Mouse (Mus musculus): Measurements from ENCODE around the gene Nptxr. TPM values are rescaled to one million over a fixed set of nuclear protein-coding genes. Genes with fewer than 3 reads are reported as not detected.

Nptxr gene
- polyA plus RNA-seq, 1 experiment from 2014 or later, result 0.50 TPM

GRCm38 (mm10) chr15:79833251-79834050, 28.9 kb upstream of the Nptxr start:
- Histone ChIP-seq H3K9ac (ENCODE audit: low read depth, low read length) (peak overlapping the region; percentile 86), H3K27me3 (ENCODE audit: control insufficient read depth, insufficient read depth, low read length) (no peaks in the 10 kb centered on the region), H3K4me1 (ENCODE audit: control insufficient read depth, insufficient read depth, low read length) (peaks cover 41% of the 10 kb centered on the region), H3K4me3 (ENCODE audit: low read length) (peak overlapping the region; percentile 86), H3K27ac (ENCODE audit: low read depth, low read length) (peak overlapping the region; percentile 92), H3K4me2 (replicated peaks; ENCODE audit: low read depth, low read length) (peak overlapping the region; percentile 82), H3K9me3 (ENCODE audit: control insufficient read depth, low read length) (no peaks in the 10 kb centered on the region), H3K36me3 (ENCODE audit: control insufficient read depth, insufficient read depth, low read length) (peaks cover 14% of the 10 kb centered on the region)
- under 1% methylated on average over 41 of the region's 41 CpGs for WGBS
- ATAC-seq (ENCODE audit: low FRiP score, low TSS enrichment), result no peak

GRCm38 (mm10) chr15:79832064-79832900, 27.7 kb upstream of the Nptxr start:
- H3K9me3 ChIP-seq (ENCODE audit: control insufficient read depth, low read length), result no peaks in the 10 kb centered on the region
- H3K27ac ChIP-seq (ENCODE audit: low read depth, low read length), result peak overlapping the region; percentile 19; the same call in 1 of the 2 replicates
- no peaks in the 10 kb centered on the region for H3K27me3 ChIP-seq (ENCODE audit: control insufficient read depth, insufficient read depth, low read length)
- peak overlapping the region; percentile 82 for H3K4me2 ChIP-seq (replicated peaks; ENCODE audit: low read depth, low read length)
- ATAC-seq (ENCODE audit: low FRiP score, low TSS enrichment), result no peak
- H3K4me1 ChIP-seq (ENCODE audit: control insufficient read depth, insufficient read depth, low read length), result peaks cover 45% of the 10 kb centered on the region
- peak overlapping the region; percentile 86; the same call in 1 of the 2 replicates for H3K9ac ChIP-seq (ENCODE audit: low read depth, low read length)
- peak overlapping the region; percentile 86; the same call in 1 of the 2 replicates for H3K4me3 ChIP-seq (ENCODE audit: low read length)
- H3K36me3 ChIP-seq (ENCODE audit: control insufficient read depth, insufficient read depth, low read length), result peaks cover 25% of the 10 kb centered on the region
- 38% methylated on average over 18 of the region's 18 CpGs for WGBS

GRCm38 (mm10) chr15:79830388-79830787, 25.8 kb upstream of the Nptxr start:
- H3K4me1 ChIP-seq (ENCODE audit: control insufficient read depth, insufficient read depth, low read length), result peaks cover 51% of the 10 kb centered on the region
- WGBS, result 10% methylated on average over 4 of the region's 4 CpGs
- ATAC-seq (ENCODE audit: low FRiP score, low TSS enrichment), result no peak

GRCm38 (mm10) chr15:79829431-79829830, 24.9 kb upstream of the Nptxr start:
- Histone ChIP-seq H3K4me3 (ENCODE audit: low read length) (no peak overlapping the region), H3K27me3 (ENCODE audit: control insufficient read depth, insufficient read depth, low read length) (no peaks in the 10 kb centered on the region), H3K27ac (ENCODE audit: low read depth, low read length) (no peak overlapping the region), H3K4me1 (ENCODE audit: control insufficient read depth, insufficient read depth, low read length) (peaks cover 41% of the 10 kb centered on the region), H3K4me2 (replicated peaks; ENCODE audit: low read depth, low read length) (no peak overlapping the region), H3K9me3 (ENCODE audit: control insufficient read depth, low read length) (no peaks in the 10 kb centered on the region), H3K9ac (ENCODE audit: low read depth, low read length) (0 out of 2 replicates have a peak overlapping the region, but pooled peaks have one; percentile 18), H3K36me3 (ENCODE audit: control insufficient read depth, insufficient read depth, low read length) (peaks cover 42% of the 10 kb centered on the region)
- no peak for ATAC-seq (ENCODE audit: low FRiP score, low TSS enrichment)
- WGBS, result 68% methylated on average over 5 of the region's 5 CpGs

More at GRCm38 (mm10) chr15:79830388-79830787, 25.8 kb upstream of the Nptxr start:
- peaks cover 42% of the 10 kb centered on the region for H3K36me3 ChIP-seq (ENCODE audit: control insufficient read depth, insufficient read depth, low read length)
- no peaks in the 10 kb centered on the region for H3K9me3 ChIP-seq (ENCODE audit: control insufficient read depth, low read length)
- H3K4me2 ChIP-seq (replicated peaks; ENCODE audit: low read depth, low read length), result no peak overlapping the region
- no peaks in the 10 kb centered on the region for H3K27me3 ChIP-seq (ENCODE audit: control insufficient read depth, insufficient read depth, low read length)
- no peak overlapping the region for H3K27ac ChIP-seq (ENCODE audit: low read depth, low read length)
- no peak overlapping the region for H3K4me3 ChIP-seq (ENCODE audit: low read length)
- no peak overlapping the region for H3K9ac ChIP-seq (ENCODE audit: low read depth, low read length)

- Histone ChIP-seq H3K4me2 (replicated peaks; ENCODE audit: low read depth, low read length) (peak overlapping the region; percentile 32), H3K4me3 (ENCODE audit: low read length) (peak overlapping the region; percentile 6; the same call in 1 of the 2 replicates)
Observed at GRCm38 (mm10) chr15:79828366-79829035, 23.9 kb upstream of the Nptxr start.

GRCm38 (mm10) chr15:79827778-79828210, 23.2 kb upstream of the Nptxr start:
- Histone ChIP-seq H3K9ac (ENCODE audit: low read depth, low read length) (peak overlapping the region; percentile 7; the same call in 1 of the 2 replicates), H3K9me3 (ENCODE audit: control insufficient read depth, low read length) (no peaks in the 10 kb centered on the region), H3K4me3 (ENCODE audit: low read length) (no peak overlapping the region), H3K27ac (ENCODE audit: low read depth, low read length) (no peak overlapping the region), H3K4me2 (replicated peaks; ENCODE audit: low read depth, low read length) (no peak overlapping the region), H3K27me3 (ENCODE audit: control insufficient read depth, insufficient read depth, low read length) (no peaks in the 10 kb centered on the region), H3K4me1 (ENCODE audit: control insufficient read depth, insufficient read depth, low read length) (peaks cover 39% of the 10 kb centered on the region), H3K36me3 (ENCODE audit: control insufficient read depth, insufficient read depth, low read length) (peaks cover 49% of the 10 kb centered on the region)
- WGBS, result 84% methylated on average over 11 of the region's 11 CpGs
- no peak for ATAC-seq (ENCODE audit: low FRiP score, low TSS enrichment)

More at GRCm38 (mm10) chr15:79828366-79829035, 23.9 kb upstream of the Nptxr start:
- ATAC-seq (ENCODE audit: low FRiP score, low TSS enrichment), result no peak
- Histone ChIP-seq H3K27me3 (ENCODE audit: control insufficient read depth, insufficient read depth, low read length) (no peaks in the 10 kb centered on the region), H3K4me1 (ENCODE audit: control insufficient read depth, insufficient read depth, low read length) (peaks cover 40% of the 10 kb centered on the region), H3K36me3 (ENCODE audit: control insufficient read depth, insufficient read depth, low read length) (peaks cover 42% of the 10 kb centered on the region), H3K9ac (ENCODE audit: low read depth, low read length) (0 out of 2 replicates have a peak overlapping the region, but pooled peaks have one; percentile 18), H3K27ac (ENCODE audit: low read depth, low read length) (no peak overlapping the region; the same call in 1 of the 2 replicates), H3K9me3 (ENCODE audit: control insufficient read depth, low read length) (no peaks in the 10 kb centered on the region)
- 55% methylated on average over 46 of the region's 46 CpGs for WGBS

GRCm38 (mm10) chr15:79827061-79827777, 22.7 kb upstream of the Nptxr start:
- 88% methylated on average over 14 of the region's 14 CpGs for WGBS
- Histone ChIP-seq H3K27ac (ENCODE audit: low read depth, low read length) (no peak overlapping the region), H3K36me3 (ENCODE audit: control insufficient read depth, insufficient read depth, low read length) (peaks cover 51% of the 10 kb centered on the region), H3K4me3 (ENCODE audit: low read length) (no peak overlapping the region), H3K9me3 (ENCODE audit: control insufficient read depth, low read length) (no peaks in the 10 kb centered on the region), H3K27me3 (ENCODE audit: control insufficient read depth, insufficient read depth, low read length) (no peaks in the 10 kb centered on the region), H3K9ac (ENCODE audit: low read depth, low read length) (peak overlapping the region; percentile 7; the same call in 1 of the 2 replicates), H3K4me1 (ENCODE audit: control insufficient read depth, insufficient read depth, low read length) (peaks cover 39% of the 10 kb centered on the region), H3K4me2 (replicated peaks; ENCODE audit: low read depth, low read length) (no peak overlapping the region)
- ATAC-seq (ENCODE audit: low FRiP score, low TSS enrichment), result no peak
